Mouse (Mus musculus) bone marrow, adult 2 months (tissue): ENCODE measurements around the gene Zdhhc14. TPM values are rescaled to one million over a fixed set of nuclear protein-coding genes. Genes with fewer than 3 reads are reported as not detected.

Source experiments
- H3K27ac ChIP-seq: fragments of 200-500 bp; 2 replicates; pipeline ENCODE4 v1.5.1; 2012; ENCODE audit warnings: low read depth, mild to moderate bottlenecking, control low read depth, inconsistent platforms, low read length; ENCODE audit not compliant: control insufficient read depth, poor library complexity, insufficient read depth
- H3K4me1 ChIP-seq: fragments of 200-500 bp; 2 replicates; pipeline ENCODE4 v1.6.1; 2011; ENCODE audit warnings: low read length; ENCODE audit not compliant: control insufficient read depth, insufficient read depth
- H3K4me3 ChIP-seq: fragments of 200-500 bp; replicated peaks from 2 replicates; pipeline ENCODE3; 2011; ENCODE audit warnings: mild to moderate bottlenecking, low read depth, low read length, control low read depth; ENCODE audit not compliant: control insufficient read depth
- CTCF ChIP-seq: fragments of 200-500 bp; IDR thresholded peaks from 2 replicates; pipeline ENCODE4 v1.5.1; 2011; ENCODE audit warnings: low read length, control low read depth; ENCODE audit not compliant: control insufficient read depth, insufficient read depth
- POLR2A ChIP-seq: fragments of 200-500 bp; IDR thresholded peaks from 2 replicates; pipeline ENCODE4 v1.6.1; 2011; ENCODE audit warnings: low read depth, mild to moderate bottlenecking, control low read depth, low read length, borderline replicate concordance; ENCODE audit not compliant: control insufficient read depth
- WGBS: fragments of 180-500 bp; shearing (Covaris S2); methylation state at CpG from one replicate; pipeline ENCODE4 v1.1.7; 2018; 5-methylcytosine and 5-hydroxymethylcytosine counted together
- polyA plus RNA-seq: library from polyadenylated mRNA; stranded (reverse); fragments of >200 nt; gene quantifications from 2 replicates; pipeline ENCODE4 v1.2.4, GENCODE M21; 2011; ENCODE audit warnings: low replicate concordance; ENCODE audit not compliant: missing spikeins, insufficient read depth, insufficient read length

Gene Zdhhc14
- polyA plus RNA-seq, 1 experiment, result 22.3 TPM

- no peak overlapping the region for H3K4me3 ChIP-seq
- TF ChIP-seq CTCF (no peak), POLR2A (no peak)
- peaks cover 21% of the 10 kb centered on the region for H3K4me1 ChIP-seq
- peak overlapping the region; percentile 87 for H3K27ac ChIP-seq
- 4% methylated on average over 5 of the region's 5 CpGs for WGBS
Observed at GRCm38 (mm10) chr17:5730538-5730937, 238.2 kb downstream of the Zdhhc14 start.

DNA sequence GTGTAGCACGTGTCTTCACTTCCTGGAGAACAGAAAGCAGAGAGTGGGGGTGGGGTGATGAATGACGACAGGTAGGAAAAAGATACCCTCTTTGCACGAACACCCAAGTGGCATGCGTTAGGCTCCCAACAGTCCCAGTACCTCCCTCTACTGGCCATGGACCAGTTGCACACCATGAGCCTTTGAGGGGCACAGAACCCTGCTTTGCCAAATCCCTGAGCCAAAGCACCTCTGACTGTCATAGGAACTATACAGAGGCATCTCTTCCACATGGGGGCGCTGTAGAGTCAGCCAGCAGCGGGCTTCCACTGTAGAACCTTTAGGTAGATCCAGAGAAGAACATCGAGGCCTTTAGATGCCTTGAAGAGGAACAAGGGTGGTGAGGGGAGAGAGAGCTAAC lies 241.0 kb downstream of the Zdhhc14 start:
- peaks cover 21% of the 10 kb centered on the region for H3K4me1 ChIP-seq
- TF ChIP-seq POLR2A, result no peak
- peak; percentile 79 for TF ChIP-seq CTCF
- no peak overlapping the region for H3K4me3 ChIP-seq
- 10% methylated on average over 7 of the region's 7 CpGs for WGBS
- H3K27ac ChIP-seq, result no peak overlapping the region

GRCm38 (mm10) chr17:5741061-5741460 lies 248.7 kb downstream of the Zdhhc14 start:
- TF ChIP-seq CTCF, result no peak
- no peak for TF ChIP-seq POLR2A
- WGBS, result 94% methylated on average over 6 of the region's 6 CpGs
- no peaks in the 10 kb centered on the region for H3K4me1 ChIP-seq
- H3K4me3 ChIP-seq, result no peak overlapping the region
- no peak overlapping the region for H3K27ac ChIP-seq

GRCm38 (mm10) chr17:5744016-5744415 lies 251.7 kb downstream of the Zdhhc14 start:
- 93% methylated on average over 5 of the region's 5 CpGs for WGBS
- Histone ChIP-seq H3K4me1 (peaks cover 2% of the 10 kb centered on the region; the same call in 1 of the 2 replicates), H3K27ac (no peak overlapping the region), H3K4me3 (no peak overlapping the region)
- no peak for TF ChIP-seq CTCF
- no peak for TF ChIP-seq POLR2A

DNA sequence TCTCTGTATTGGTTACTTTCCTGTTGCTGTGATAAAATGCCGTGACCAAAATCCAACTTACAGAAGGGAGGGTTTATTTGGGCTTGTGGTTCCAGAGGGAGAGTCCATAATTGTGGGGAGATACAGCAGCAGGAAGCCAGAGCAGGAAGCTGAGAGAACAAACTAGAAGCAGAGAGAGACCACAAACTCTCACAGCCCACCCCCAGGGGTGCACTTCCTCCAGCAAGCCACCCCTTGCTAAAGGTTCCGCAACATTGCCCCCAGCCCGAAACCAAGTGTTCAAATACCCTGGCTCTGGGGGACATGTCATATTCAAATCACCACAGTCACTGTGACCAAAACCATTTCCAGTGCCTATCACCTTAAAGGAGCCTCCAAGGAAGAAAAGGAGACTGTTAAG lies 254.0 kb downstream of the Zdhhc14 start:
- Histone ChIP-seq H3K4me1 (peaks cover 2% of the 10 kb centered on the region; the same call in 1 of the 2 replicates), H3K4me3 (no peak overlapping the region), H3K27ac (no peak overlapping the region)
- WGBS, result 82% methylated on average over 3 of the region's 3 CpGs
- TF ChIP-seq POLR2A (no peak), CTCF (no peak)

GRCm38 (mm10) chr17:5747539-5748500 lies 255.5 kb downstream of the Zdhhc14 start:
- 63% methylated on average over 16 of the region's 16 CpGs for WGBS
- H3K27ac ChIP-seq, result no peak overlapping the region
- TF ChIP-seq CTCF (no peak), POLR2A (no peak)

GRCm38 (mm10) chr17:5748501-5748894 lies 256.1 kb downstream of the Zdhhc14 start:
- Histone ChIP-seq H3K4me1 (peaks cover 2% of the 10 kb centered on the region; the same call in 1 of the 2 replicates), H3K4me3 (no peak overlapping the region), H3K27ac (no peak overlapping the region)
- TF ChIP-seq CTCF, result no peak
- no peak for TF ChIP-seq POLR2A
- WGBS, result 7% methylated on average over 4 of the region's 4 CpGs

More at GRCm38 (mm10) chr17:5747539-5748500, 255.5 kb downstream of the Zdhhc14 start:
- Histone ChIP-seq H3K4me3 (no peak overlapping the region), H3K4me1 (peaks cover 2% of the 10 kb centered on the region; the same call in 1 of the 2 replicates)

DNA sequence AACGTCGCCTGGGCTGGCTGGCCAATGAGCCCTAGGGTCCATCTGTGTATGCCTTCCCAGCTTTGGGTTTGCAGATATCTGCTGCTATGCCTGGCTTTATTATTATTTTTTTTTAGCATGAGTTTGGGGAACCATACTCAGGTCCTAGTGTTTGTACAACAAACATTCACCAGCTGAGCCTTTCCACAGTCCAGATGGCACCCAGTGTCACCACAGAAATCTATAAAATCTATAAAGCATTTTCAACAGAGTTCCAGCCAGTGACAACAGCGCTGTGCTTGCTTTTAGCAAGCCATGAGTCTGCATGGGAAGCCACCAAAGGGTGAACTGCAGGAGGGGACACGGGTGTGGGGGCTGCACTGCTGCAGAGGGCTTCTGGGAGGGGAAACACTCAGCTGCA lies 257.9 kb downstream of the Zdhhc14 start:
- Histone ChIP-seq H3K4me1 (peaks cover 2% of the 10 kb centered on the region; the same call in 1 of the 2 replicates), H3K27ac (no peak overlapping the region), H3K4me3 (no peak overlapping the region)
- TF ChIP-seq POLR2A, result no peak
- TF ChIP-seq CTCF, result no peak
- 83% methylated on average over 4 of the region's 4 CpGs for WGBS

DNA sequence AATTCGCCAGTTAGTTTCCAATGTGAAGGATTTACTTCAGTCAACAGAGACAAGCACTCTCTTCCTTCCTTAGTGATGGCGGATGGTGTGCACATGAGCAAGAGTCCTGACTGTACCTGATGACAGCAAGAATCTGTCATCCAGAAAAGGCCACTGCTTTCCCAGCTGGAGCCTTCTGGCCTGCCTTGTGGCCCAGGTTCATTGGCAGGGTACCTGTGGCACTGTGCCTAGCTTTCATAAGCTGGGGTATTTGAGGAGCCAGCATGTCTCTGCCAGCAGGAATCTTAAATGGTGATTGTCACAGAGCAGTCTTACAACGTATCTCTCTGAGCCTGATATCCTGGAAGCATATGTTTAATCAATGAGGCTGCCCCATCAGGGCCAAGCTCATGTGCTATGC lies 258.7 kb downstream of the Zdhhc14 start:
- H3K27ac ChIP-seq, result no peak overlapping the region
- H3K4me3 ChIP-seq, result no peak overlapping the region
- TF ChIP-seq POLR2A (no peak), CTCF (no peak)
- peaks cover 2% of the 10 kb centered on the region; the same call in 1 of the 2 replicates for H3K4me1 ChIP-seq
- WGBS, result 87% methylated on average over 3 of the region's 3 CpGs
